Mouse (Mus musculus): ENCODE data around the gene Fgfr2. TPM values are rescaled to one million over a fixed set of nuclear protein-coding genes. Genes with fewer than 3 reads are reported as not detected.
"Not testable (repeated sequence)": the region's sequence is repeated elsewhere in the genome, so short reads cannot be mapped to it uniquely, and the experiment has no call there.

The Fgfr2 gene
- polyA plus RNA-seq, 1 experiment from 2014 or later, result 99.3 TPM

- Histone ChIP-seq H3K27ac (replicated peaks) (no peak overlapping the region), H3K27me3 (ENCODE audit: low read depth, poor library complexity, severe bottlenecking) (peaks cover 5% of the 10 kb centered on the region; the same call in 1 of the 2 replicates), H3K9me3 (replicated peaks) (no peaks in the 10 kb centered on the region), H3K4me3 (no peak overlapping the region), H3K36me3 (no peaks in the 10 kb centered on the region), H3K4me1 (no peaks in the 10 kb centered on the region)
- 94% methylated on average over 4 of the region's 4 CpGs for WGBS
- no peak for DNase-seq (ENCODE audit: low spot score)
These were observed 580.7 kb downstream of the Fgfr2 start for GRCm38 (mm10) chr7:132542427-132542826.

GRCm38 (mm10) chr7:132541566-132541965, 581.6 kb downstream of the Fgfr2 start:
- 75% methylated on average over 3 of the region's 3 CpGs for WGBS
- no peak for DNase-seq (ENCODE audit: low spot score)
- Histone ChIP-seq H3K9me3 (replicated peaks) (no peaks in the 10 kb centered on the region), H3K27me3 (ENCODE audit: low read depth, poor library complexity, severe bottlenecking) (peaks cover 4% of the 10 kb centered on the region; the same call in 1 of the 2 replicates), H3K27ac (replicated peaks) (no peak overlapping the region), H3K36me3 (no peaks in the 10 kb centered on the region), H3K4me3 (no peak overlapping the region), H3K4me1 (no peaks in the 10 kb centered on the region)

GRCm38 (mm10) chr7:132540597-132540996, 582.6 kb downstream of the Fgfr2 start:
- DNase-seq (ENCODE audit: low spot score), result no peak
- no peaks in the 10 kb centered on the region for H3K9me3 ChIP-seq (replicated peaks)
- no peaks in the 10 kb centered on the region for H3K27me3 ChIP-seq (ENCODE audit: low read depth, poor library complexity, severe bottlenecking)
- H3K4me3 ChIP-seq, result no peak overlapping the region
- no peaks in the 10 kb centered on the region for H3K36me3 ChIP-seq
- no peak overlapping the region for H3K27ac ChIP-seq (replicated peaks)
- WGBS, result 86% methylated on average over 4 of the region's 4 CpGs
- no peaks in the 10 kb centered on the region for H3K4me1 ChIP-seq

GRCm38 (mm10) chr7:132529206-132529605, 593.9 kb downstream of the Fgfr2 start:
- H3K36me3 ChIP-seq, result no peaks in the 10 kb centered on the region
- H3K27ac ChIP-seq (replicated peaks), result no peak overlapping the region
- H3K9me3 ChIP-seq (replicated peaks), result no peaks in the 10 kb centered on the region
- H3K27me3 ChIP-seq (ENCODE audit: low read depth, poor library complexity, severe bottlenecking), result no peaks in the 10 kb centered on the region
- no peak for DNase-seq (ENCODE audit: low spot score)
- 78% methylated on average over 3 of the region's 3 CpGs for WGBS
- H3K4me3 ChIP-seq, result no peak overlapping the region
- H3K4me1 ChIP-seq, result no peaks in the 10 kb centered on the region

GRCm38 (mm10) chr7:132513419-132513982, 609.6 kb downstream of the Fgfr2 start:
- no peaks in the 10 kb centered on the region for H3K27me3 ChIP-seq (ENCODE audit: low read depth, poor library complexity, severe bottlenecking)
- DNase-seq (ENCODE audit: low spot score), result no peak
- H3K27ac ChIP-seq (replicated peaks), result no peak overlapping the region
- H3K36me3 ChIP-seq, result no peaks in the 10 kb centered on the region
- H3K4me1 ChIP-seq, result peaks cover 4% of the 10 kb centered on the region; the same call in 1 of the 2 replicates
- H3K9me3 ChIP-seq (replicated peaks), result no peaks in the 10 kb centered on the region
- H3K4me3 ChIP-seq, result no peak overlapping the region
- 89% methylated on average over 7 of the region's 7 CpGs for WGBS

GRCm38 (mm10) chr7:132509110-132509509, 614.0 kb downstream of the Fgfr2 start:
- no peaks in the 10 kb centered on the region for H3K36me3 ChIP-seq
- WGBS, result 83% methylated on average over 2 of the region's 2 CpGs
- no peaks in the 10 kb centered on the region for H3K9me3 ChIP-seq (replicated peaks)
- no peaks in the 10 kb centered on the region for H3K27me3 ChIP-seq (ENCODE audit: low read depth, poor library complexity, severe bottlenecking)
- DNase-seq (ENCODE audit: low spot score), result no peak
- no peak overlapping the region for H3K4me3 ChIP-seq
- peaks cover 4% of the 10 kb centered on the region; the same call in 1 of the 2 replicates for H3K4me1 ChIP-seq
- no peak overlapping the region for H3K27ac ChIP-seq (replicated peaks)

- Histone ChIP-seq H3K27ac (replicated peaks) (no peak overlapping the region), H3K36me3 (no peaks in the 10 kb centered on the region), H3K4me1 (peaks cover 4% of the 10 kb centered on the region; the same call in 1 of the 2 replicates), H3K9me3 (replicated peaks) (no peaks in the 10 kb centered on the region), H3K4me3 (no peak overlapping the region), H3K27me3 (ENCODE audit: low read depth, poor library complexity, severe bottlenecking) (no peaks in the 10 kb centered on the region)
- 52% methylated on average over 4 of the region's 4 CpGs for WGBS
- peak; percentile 24 for DNase-seq (ENCODE audit: low spot score)
These were observed 615.8 kb downstream of the Fgfr2 start for GRCm38 (mm10) chr7:132507361-132507760.

GRCm38 (mm10) chr7:132506226-132506625, 616.9 kb downstream of the Fgfr2 start:
- WGBS, result 59% methylated on average over 5 of the region's 5 CpGs
- H3K27me3 ChIP-seq (ENCODE audit: low read depth, poor library complexity, severe bottlenecking), result no peaks in the 10 kb centered on the region
- no peaks in the 10 kb centered on the region for H3K36me3 ChIP-seq
- H3K27ac ChIP-seq (replicated peaks), result no peak overlapping the region
- no peaks in the 10 kb centered on the region for H3K9me3 ChIP-seq (replicated peaks)
- H3K4me1 ChIP-seq, result peaks cover 4% of the 10 kb centered on the region; the same call in 1 of the 2 replicates
- DNase-seq (ENCODE audit: low spot score), result no peak
- H3K4me3 ChIP-seq, result no peak overlapping the region

- H3K36me3 ChIP-seq; H3K9me3 ChIP-seq (replicated peaks); H3K4me3 ChIP-seq; H3K27ac ChIP-seq (replicated peaks); H3K4me1 ChIP-seq; H3K27me3 ChIP-seq (ENCODE audit: low read depth, poor library complexity, severe bottlenecking); DNase-seq (ENCODE audit: low spot score): not testable (repeated sequence)
These were observed 620.7 kb downstream of the Fgfr2 start for GRCm38 (mm10) chr7:132502445-132502844.

GRCm38 (mm10) chr7:132497142-132497541, 626.0 kb downstream of the Fgfr2 start:
- Histone ChIP-seq H3K36me3 (no peaks in the 10 kb centered on the region), H3K4me1 (no peaks in the 10 kb centered on the region), H3K27ac (replicated peaks) (no peak overlapping the region), H3K4me3 (no peak overlapping the region), H3K27me3 (ENCODE audit: low read depth, poor library complexity, severe bottlenecking) (no peaks in the 10 kb centered on the region), H3K9me3 (replicated peaks) (no peaks in the 10 kb centered on the region)
- DNase-seq (ENCODE audit: low spot score), result no peak
- 90% methylated on average over 3 of the region's 3 CpGs for WGBS

GRCm38 (mm10) chr7:132494263-132494662, 628.9 kb downstream of the Fgfr2 start:
- Histone ChIP-seq H3K4me3 (no peak overlapping the region), H3K27ac (replicated peaks) (no peak overlapping the region), H3K9me3 (replicated peaks) (no peaks in the 10 kb centered on the region), H3K36me3 (no peaks in the 10 kb centered on the region), H3K4me1 (peaks cover 2% of the 10 kb centered on the region; the same call in 1 of the 2 replicates), H3K27me3 (ENCODE audit: low read depth, poor library complexity, severe bottlenecking) (no peaks in the 10 kb centered on the region)
- WGBS, result 77% methylated on average over 4 of the region's 4 CpGs
- no peak for DNase-seq (ENCODE audit: low spot score)

- Histone ChIP-seq H3K27me3 (ENCODE audit: low read depth, poor library complexity, severe bottlenecking) (no peaks in the 10 kb centered on the region), H3K9me3 (replicated peaks) (no peaks in the 10 kb centered on the region), H3K4me1 (peaks cover 6% of the 10 kb centered on the region; the same call in 1 of the 2 replicates), H3K36me3 (no peaks in the 10 kb centered on the region), H3K27ac (replicated peaks) (0 out of 2 replicates have a peak overlapping the region, but pooled peaks have one; percentile 13), H3K4me3 (no peak overlapping the region)
- DNase-seq (ENCODE audit: low spot score), result no peak
- 81% methylated on average over 3 of the region's 3 CpGs for WGBS
These were observed 629.5 kb downstream of the Fgfr2 start for GRCm38 (mm10) chr7:132493632-132494031.

- H3K4me3 ChIP-seq, result no peak overlapping the region
- WGBS, result 93% methylated on average over 7 of the region's 7 CpGs
- peaks cover 6% of the 10 kb centered on the region; the same call in 1 of the 2 replicates for H3K4me1 ChIP-seq
- DNase-seq (ENCODE audit: low spot score), result no peak
- H3K9me3 ChIP-seq (replicated peaks), result no peaks in the 10 kb centered on the region
- no peaks in the 10 kb centered on the region for H3K27me3 ChIP-seq (ENCODE audit: low read depth, poor library complexity, severe bottlenecking)
- H3K27ac ChIP-seq (replicated peaks), result no peak overlapping the region
- H3K36me3 ChIP-seq, result no peaks in the 10 kb centered on the region
These were observed 631.2 kb downstream of the Fgfr2 start for GRCm38 (mm10) chr7:132491902-132492301.
